Mouse (Mus musculus) small intestine, adult 2 months (tissue): ENCODE data around the gene Vim. TPM values are rescaled to one million over a fixed set of nuclear protein-coding genes. Genes with fewer than 3 reads are reported as not detected.
"Not testable (repeated sequence)": the region's sequence is repeated elsewhere in the genome, so short reads cannot be mapped to it uniquely, and the experiment has no call there.

ENCODE experiments used
- H3K27ac ChIP-seq: fragments of 200-500 bp; 2 replicates; pipeline ENCODE4 v1.5.1; 2012; ENCODE audit warnings: low read depth, low read length, control low read depth, inconsistent platforms; ENCODE audit not compliant: insufficient read depth
- H3K27me3 ChIP-seq: fragments of 200-500 bp; 2 replicates; pipeline ENCODE4 v1.6.1; 2012; ENCODE audit warnings: mild to moderate bottlenecking, moderate library complexity, low read length, inconsistent platforms; ENCODE audit not compliant: control insufficient read depth, insufficient read depth
- H3K36me3 ChIP-seq: fragments of 200-500 bp; 2 replicates; pipeline ENCODE4 v1.6.1; 2012; ENCODE audit warnings: mild to moderate bottlenecking, low read length, control low read depth, inconsistent platforms; ENCODE audit not compliant: control insufficient read depth, insufficient read depth
- H3K4me1 ChIP-seq: fragments of 200-500 bp; 2 replicates; pipeline ENCODE4 v1.6.1; 2012; ENCODE audit warnings: low read length, inconsistent platforms, mixed read lengths; ENCODE audit not compliant: control insufficient read depth, insufficient read depth, insufficient read length
- H3K4me3 ChIP-seq: fragments of 200-500 bp; 2 replicates; pipeline ENCODE4 v1.5.1; 2012; ENCODE audit warnings: low read depth, mild to moderate bottlenecking, control low read depth, inconsistent platforms, low read length, moderate library complexity
- CTCF ChIP-seq: fragments of 200-500 bp; IDR thresholded peaks from 2 replicates; pipeline ENCODE4 v1.5.1; 2012; ENCODE audit warnings: low read depth, mild to moderate bottlenecking, control low read depth, inconsistent platforms, low read length, moderate library complexity, mixed read lengths; ENCODE audit not compliant: insufficient replicate concordance, insufficient read length; ENCODE audit errors: extremely low read depth
- POLR2A ChIP-seq: fragments of 200-500 bp; IDR thresholded peaks from 2 replicates; pipeline ENCODE4 v1.6.1; 2012; ENCODE audit warnings: low read depth, mild to moderate bottlenecking, control low read depth, inconsistent platforms, low read length, moderate library complexity
- WGBS: fragments of 180-500 bp; shearing (Covaris S2); methylation state at CpG from one replicate; pipeline ENCODE4 v1.1.7; 2018; 5-methylcytosine and 5-hydroxymethylcytosine counted together
- polyA plus RNA-seq: library from polyadenylated mRNA; depleted of rRNA; stranded (reverse); fragments of >200 nt; gene quantifications from 2 replicates; pipeline ENCODE4 v1.2.3, GENCODE M21; 2012; rRNA removed

The Vim gene
- polyA plus RNA-seq, 1 experiment, result 287 TPM

DNA sequence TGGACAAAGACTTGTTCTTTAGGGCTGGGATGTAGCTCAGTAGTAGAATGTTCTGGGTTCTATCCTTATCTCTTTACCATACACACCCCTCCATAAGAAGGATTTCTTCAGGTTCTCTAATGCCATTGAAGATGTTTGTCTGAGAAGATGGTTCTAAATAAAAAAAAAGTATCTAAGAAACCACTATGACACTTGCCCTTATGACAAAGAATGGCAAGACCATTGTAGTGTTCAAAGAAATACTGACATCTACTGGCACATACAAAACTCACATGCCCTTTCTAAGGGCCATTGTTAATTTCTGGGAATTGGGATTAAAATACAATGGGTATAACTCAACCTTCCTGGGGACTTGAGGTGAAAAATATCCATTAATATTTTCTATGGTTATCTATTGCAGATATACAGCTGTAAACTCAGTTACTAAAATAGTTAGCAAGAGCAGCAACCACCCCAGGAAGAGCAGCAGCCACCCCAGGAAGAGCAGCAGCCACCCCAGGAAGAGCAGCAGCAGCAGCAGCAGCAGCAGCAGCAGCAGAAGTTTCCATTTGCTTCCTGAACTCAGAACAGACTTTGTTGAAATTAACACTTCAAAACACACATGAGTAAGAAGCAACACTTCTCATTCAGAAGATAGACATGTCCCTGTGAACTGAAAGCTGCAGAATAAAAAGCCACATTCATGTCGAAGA, 23.4 kb downstream of the Vim start:
- Histone ChIP-seq H3K36me3 (no peaks in the 10 kb centered on the region), H3K4me3 (no peak overlapping the region), H3K27me3 (no peaks in the 10 kb centered on the region), H3K27ac (no peak overlapping the region), H3K4me1 (no peaks in the 10 kb centered on the region)
- 81% methylated on average over 1 of the region's 1 CpGs for WGBS
- TF ChIP-seq POLR2A, result no peak
- no peak for TF ChIP-seq CTCF

DNA sequence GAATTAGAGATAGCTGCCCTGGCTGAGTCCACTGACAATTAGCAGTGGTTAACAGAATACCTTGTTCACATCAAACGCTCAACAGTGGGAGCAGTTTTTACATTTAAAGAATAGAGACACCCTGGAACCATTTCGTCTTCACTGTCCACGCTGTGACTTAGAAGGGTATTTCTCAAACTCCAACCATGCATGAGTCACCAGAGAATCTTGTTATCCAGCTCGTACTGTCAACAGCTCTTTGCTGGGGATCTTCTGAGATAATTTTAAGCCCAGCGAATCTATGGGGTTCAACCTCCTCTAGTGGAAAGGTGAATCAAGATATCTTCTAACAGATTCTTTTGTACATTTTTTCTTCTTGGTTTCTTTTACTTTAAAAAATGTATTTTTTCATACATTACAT, 24.4 kb downstream of the Vim start:
- Histone ChIP-seq H3K27ac (no peak overlapping the region), H3K4me1 (no peaks in the 10 kb centered on the region), H3K36me3 (no peaks in the 10 kb centered on the region), H3K4me3 (no peak overlapping the region), H3K27me3 (no peaks in the 10 kb centered on the region)
- TF ChIP-seq POLR2A (no peak), CTCF (no peak)
- 70% methylated on average over 5 of the region's 5 CpGs for whole genome bisulfite sequencing

DNA sequence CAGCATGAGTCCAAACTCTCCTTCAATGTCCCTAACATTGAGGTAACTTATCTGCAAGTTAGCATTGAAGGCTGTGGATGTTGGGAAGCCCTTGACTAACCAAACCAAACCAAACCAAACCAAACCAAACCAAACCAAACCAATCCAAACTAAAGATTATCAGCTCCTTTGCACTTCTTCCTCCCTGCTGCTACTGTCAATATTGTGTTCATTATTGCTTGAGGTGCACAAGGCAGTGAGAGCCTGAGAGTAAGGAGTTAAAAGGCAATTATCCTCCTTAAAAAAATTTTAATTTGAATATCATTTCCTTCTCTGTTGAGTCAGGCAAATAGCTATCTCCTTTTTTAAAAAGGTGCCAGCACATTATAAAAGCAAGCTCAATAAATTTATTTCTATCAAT, 29.4 kb downstream of the Vim start:
- TF ChIP-seq POLR2A (no peak), CTCF (no peak)
- no peak overlapping the region for H3K4me3 ChIP-seq
- H3K36me3 ChIP-seq, result no peaks in the 10 kb centered on the region
- H3K27me3 ChIP-seq, result no peaks in the 10 kb centered on the region
- no peaks in the 10 kb centered on the region for H3K4me1 ChIP-seq
- H3K27ac ChIP-seq, result no peak overlapping the region

DNA sequence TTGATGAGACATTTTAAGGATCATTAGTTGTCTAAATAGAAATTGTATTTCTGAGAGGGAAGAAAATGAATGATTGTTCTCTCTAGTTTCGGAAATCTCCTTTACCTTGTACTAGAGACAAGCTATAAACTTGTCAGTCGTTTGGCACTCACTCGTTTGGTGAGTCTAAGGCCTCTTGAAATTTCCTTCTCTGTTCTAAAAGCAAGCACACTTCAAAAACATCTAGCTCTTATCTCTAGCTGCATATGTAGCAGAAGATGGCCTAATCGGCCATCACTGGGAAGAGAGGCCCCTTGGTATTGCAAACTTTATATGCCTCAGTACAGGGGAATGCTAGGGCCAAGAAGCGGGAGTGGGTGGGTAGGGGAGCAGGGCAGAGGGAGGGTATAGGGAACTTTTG, 29.9 kb downstream of the Vim start:
- 66% methylated on average over 5 of the region's 5 CpGs for WGBS
- not testable (repeated sequence) for H3K27ac ChIP-seq, H3K4me3 ChIP-seq, H3K36me3 ChIP-seq, H3K27me3 ChIP-seq, H3K4me1 ChIP-seq

DNA sequence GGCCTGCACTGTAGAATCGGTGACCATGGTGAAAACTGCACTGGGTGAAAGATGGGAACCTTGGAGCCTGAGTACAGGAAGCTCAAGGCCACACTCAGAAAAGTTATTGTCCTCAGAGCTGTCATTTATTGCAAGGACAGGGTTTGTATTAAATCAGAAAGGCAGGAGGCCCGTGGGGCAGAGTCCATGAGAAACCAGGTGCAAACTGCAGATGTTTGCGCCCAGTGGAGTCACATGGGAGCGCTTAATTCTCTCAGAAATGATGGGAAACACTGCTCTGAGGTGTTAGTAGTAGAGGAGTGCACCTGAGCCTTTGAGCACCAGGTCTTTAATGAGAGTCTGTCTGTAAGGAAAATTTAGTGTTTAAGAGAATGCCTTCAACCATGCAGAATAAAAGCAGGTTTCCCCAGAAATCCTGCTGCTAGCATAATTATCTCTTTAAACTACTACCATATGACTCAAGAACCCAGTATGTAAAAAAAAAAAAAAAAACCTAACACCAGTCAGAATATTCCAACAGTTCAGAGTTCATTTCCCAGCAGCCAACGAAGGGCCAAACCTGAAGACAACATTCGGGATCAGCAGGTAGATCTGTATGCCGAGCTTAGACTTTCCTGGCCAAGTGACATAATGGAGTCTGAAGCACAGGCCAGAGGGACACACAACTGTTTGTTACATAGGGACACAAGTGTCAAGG, 56.6 kb downstream of the Vim start:
- TF ChIP-seq CTCF (no peak), POLR2A (no peak)
- H3K36me3 ChIP-seq, result no peaks in the 10 kb centered on the region
- H3K27ac ChIP-seq, result no peak overlapping the region
- H3K4me3 ChIP-seq, result no peak overlapping the region
- H3K4me1 ChIP-seq, result peaks cover 2% of the 10 kb centered on the region; the same call in 1 of the 2 replicates
- H3K27me3 ChIP-seq, result no peaks in the 10 kb centered on the region
- 30% methylated on average over 7 of the region's 7 CpGs for WGBS

Other genes starting within 250 kb of the Vim start
- 0.24 and 29.7 TPM in 2 replicates for gene Cubn, start 82.1 kb upstream of the Vim start, polyA plus RNA-seq
- 0.15 and 0.39 TPM in 2 replicates for gene Trdmt1, start 29.3 kb upstream of the Vim start, polyA plus RNA-seq
- gene St8sia6, start 220.1 kb downstream of the Vim start, polyA plus RNA-seq, result 0.55 and 1.3 TPM in 2 replicates